Mouse (Mus musculus) small intestine, adult 2 months (tissue): ENCODE data around the gene Mansc4.

Source experiments
- CTCF ChIP-seq: fragments of 200-500 bp; IDR thresholded peaks from 2 replicates; pipeline ENCODE4 v1.5.1; 2012; ENCODE audit warnings: low read depth, mild to moderate bottlenecking, control low read depth, inconsistent platforms, low read length, moderate library complexity, mixed read lengths; ENCODE audit not compliant: insufficient replicate concordance, insufficient read length; ENCODE audit errors: extremely low read depth
- POLR2A ChIP-seq: fragments of 200-500 bp; IDR thresholded peaks from 2 replicates; pipeline ENCODE4 v1.6.1; 2012; ENCODE audit warnings: low read depth, mild to moderate bottlenecking, control low read depth, inconsistent platforms, low read length, moderate library complexity

DNA sequence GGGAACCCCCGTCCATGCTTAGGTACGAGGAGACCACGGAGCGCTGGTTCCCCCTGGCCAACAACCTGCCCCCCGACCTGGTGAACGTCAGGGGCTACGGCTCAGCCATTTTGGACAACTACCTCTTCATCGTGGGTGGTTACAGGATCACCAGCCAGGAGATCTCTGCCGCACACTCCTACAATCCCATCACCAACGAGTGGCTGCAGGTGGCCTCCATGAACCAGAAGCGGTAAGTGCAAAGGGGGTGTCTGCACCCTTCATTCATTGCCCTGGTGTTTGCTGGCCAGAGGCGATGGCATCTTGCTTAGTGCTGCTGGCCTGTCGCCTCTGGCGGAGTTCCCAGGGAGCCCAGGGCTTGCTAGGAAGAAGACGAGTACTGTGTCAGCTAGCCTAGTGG, 5.3 kb upstream of the Mansc4 start:
- no peak for TF ChIP-seq CTCF
- no peak for TF ChIP-seq POLR2A
